ENCODE assay signal across 8 mouse cellular contexts in the genomic region with DNA sequence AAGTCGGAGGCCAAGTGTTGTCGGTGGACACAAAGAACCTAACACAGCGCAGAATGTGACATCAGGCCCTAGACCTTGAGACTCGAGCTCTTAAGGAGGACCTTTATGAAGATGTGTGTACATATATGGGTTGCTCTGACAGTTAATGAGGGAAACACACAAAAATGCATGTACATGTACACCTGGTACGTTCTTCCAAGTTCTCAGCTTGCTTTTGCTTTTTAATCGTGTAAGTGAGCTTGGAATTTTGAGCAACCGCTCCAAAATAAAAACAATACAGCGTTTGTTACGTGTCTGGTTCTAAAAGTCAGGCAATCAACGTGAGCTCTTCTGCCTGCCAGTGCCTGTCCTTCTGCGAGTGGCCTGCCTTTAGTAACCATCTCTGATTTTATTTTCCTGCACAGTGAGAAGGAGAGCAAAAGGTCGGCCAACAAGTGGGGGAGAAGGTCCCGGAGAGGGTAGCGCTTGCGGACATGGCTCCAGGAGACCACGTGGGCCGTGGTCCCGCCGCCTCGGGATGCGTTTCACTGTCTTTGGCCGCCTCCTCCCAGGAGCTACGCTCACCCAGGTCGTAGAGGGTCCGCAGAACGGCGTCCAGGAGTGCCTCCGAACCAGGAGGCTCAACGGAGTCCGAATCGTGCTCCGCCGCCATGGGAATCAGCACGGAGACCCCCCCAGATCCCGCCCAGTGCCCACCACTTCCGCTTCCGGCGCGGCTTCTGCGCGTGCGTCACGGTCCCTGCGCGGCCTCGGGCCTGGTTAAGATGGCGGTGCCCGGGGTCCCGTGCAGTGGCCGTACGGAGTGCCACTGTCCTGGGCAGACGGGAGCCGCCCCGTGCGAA. TPM values are rescaled to one million over a fixed set of nuclear protein-coding genes. Genes with fewer than 3 reads are reported as not detected.
DNase-seq lines count a peak whose midpoint lies in the region; ATAC-seq and TF ChIP-seq lines count a peak whose summit lies in the region.

Gnpat (plus strand) TSS at position 713 of the 842 bp plus-strand sequence.
2810004N23Rik (minus strand) TSS at position 800 of the 842 bp plus-strand sequence.

- no peaks in the 10 kb centered on the region for H3K27me3 ChIP-seq in MEL (ENCODE audit: control insufficient read depth in 1 of 2, insufficient read depth in 2 of 2, low read length in 2 of 2)
- no peaks in the 10 kb centered on the region for H3K27me3 ChIP-seq in cerebellum, adult 2 months (ENCODE audit: control insufficient read depth, insufficient read depth, low read length)
- no peaks in the 10 kb centered on the region for H3K27me3 ChIP-seq in lung, embryonic 16.5 days (ENCODE audit: control insufficient read depth, insufficient read depth, low read depth, low read length)

- no peak for TF ChIP-seq CTCF in MEL (IDR thresholded peaks at IDR 0.05 in 2 of 3, conservative IDR thresholded peaks at IDR 0.05 in 1 of 3; ENCODE audit: control insufficient read depth in 1 of 3, insufficient read depth in 1 of 3, low read depth in 2 of 3, low read length in 3 of 3, poor library complexity in 1 of 3, severe bottlenecking in 1 of 3)
- no peak for TF ChIP-seq CTCF in cerebellum, adult 2 months (IDR thresholded peaks at IDR 0.05; ENCODE audit: borderline replicate concordance, insufficient read depth, low read depth, low read length)

- ATAC-seq in hematopoietic stem cell, adult 5-6 weeks (replicated peaks in 1 of 2; ENCODE audit: insufficient read depth in 1 of 2, low FRiP score in 2 of 2, low TSS enrichment in 1 of 2, low read depth in 1 of 2, poor library complexity in 2 of 2, severe bottlenecking in 2 of 2), result peak; percentile 65 to 86
- ATAC-seq in lung, embryonic 16.5 days (ENCODE audit: low read depth), result peak; percentile 99

- peaks cover 4 to 45% of the 10 kb centered on the region in 2 experiments; a peak in 3 of 4 replicates for H3K36me3 ChIP-seq in MEL (ENCODE audit: control insufficient read depth in 1 of 2, insufficient read depth in 2 of 2, low read length in 2 of 2)
- peaks cover 16% of the 10 kb centered on the region for H3K36me3 ChIP-seq in lung, embryonic 16.5 days (ENCODE audit: control insufficient read depth, insufficient read depth, low read length)

- DNase-seq in MEL (ENCODE audit: low read depth, low spot score), result peak; percentile 94
- DNase-seq in cerebellum, adult 2 months, result peak; percentile 90 to 96
- peak; percentile 91 for DNase-seq in forelimb bud, embryonic 11.5 days (ENCODE audit: low read depth, low spot score)
- peak; percentile 82 for DNase-seq in layer of hippocampus, adult 9-10 months (ENCODE audit: low spot score)
- DNase-seq in ovary, postnatal 10 days (ENCODE audit: low spot score), result peak; percentile 97
- DNase-seq in thymus, postnatal 10 days (ENCODE audit: low spot score in 2 of 2), result peak; percentile 87 to 96

- peaks cover 69% of the 10 kb centered on the region for H3K79me2 ChIP-seq in MEL (ENCODE audit: control insufficient read depth, insufficient read depth, low read length, poor library complexity)

- peak within 1 kb of the TSS; percentile 89 for H3K4me2 ChIP-seq in lung, embryonic 16.5 days (ENCODE audit: low read depth, low read length)

- H3K4me3 ChIP-seq in MEL (ENCODE audit: control insufficient read depth in 1 of 2, insufficient read depth in 1 of 2, low read depth in 2 of 2, low read length in 2 of 2), result peak within 1 kb of the TSS; percentile 81 to 96
- H3K4me3 ChIP-seq in cerebellum, adult 2 months (replicated peaks; ENCODE audit: insufficient read depth, low read depth, low read length), result peak within 1 kb of the TSS; percentile 92
- peak within 1 kb of the TSS; percentile 97 for H3K4me3 ChIP-seq in lung, embryonic 16.5 days (ENCODE audit: low read length)

- peak within 1 kb of the TSS; percentile 74 for H3K27ac ChIP-seq in MEL (ENCODE audit: control insufficient read depth, low read depth, low read length)
- peak within 1 kb of the TSS; percentile 81 for H3K27ac ChIP-seq in cerebellum, adult 2 months (ENCODE audit: insufficient read depth, low read length)
- H3K27ac ChIP-seq in lung, embryonic 16.5 days (ENCODE audit: low read length), result peak within 1 kb of the TSS; percentile 95

- peak within 1 kb of the TSS; percentile 97 for H3K9ac ChIP-seq in MEL (ENCODE audit: control insufficient read depth, low read depth, low read length, poor library complexity, severe bottlenecking)
- H3K9ac ChIP-seq in lung, embryonic 16.5 days (ENCODE audit: low read length), result peak within 1 kb of the TSS; percentile 99

- H3K9me3 ChIP-seq in MEL (replicated peaks; ENCODE audit: insufficient read depth, low read length), result no peaks in the 10 kb centered on the region
- H3K9me3 ChIP-seq in lung, embryonic 16.5 days (ENCODE audit: control insufficient read depth, low read length), result no peaks in the 10 kb centered on the region

- peak; percentile 95 to 96 for TF ChIP-seq POLR2A in MEL (IDR thresholded peaks at IDR 0.05; ENCODE audit: control insufficient read depth in 1 of 2, insufficient read depth in 1 of 2, low read depth in 1 of 2, low read length in 2 of 2, poor library complexity in 1 of 2)
- peak; percentile 89 for TF ChIP-seq POLR2A in cerebellum, adult 2 months (IDR thresholded peaks at IDR 0.05; ENCODE audit: borderline replicate concordance, insufficient read depth, low read length)

- 0 out of 4 replicates have a peak, but pooled peaks of 1 of the 2 experiments have one; percentile 17 for TF ChIP-seq EP300 in MEL (IDR thresholded peaks at IDR 0.05; ENCODE audit: low read depth in 1 of 2, low read length in 2 of 2)

- TF ChIP-seq RAD21 in MEL (IDR thresholded peaks at IDR 0.05; ENCODE audit: low read depth, low read length), result no peak

- peaks cover 26 to 39% of the 10 kb centered on the region in 2 experiments for H3K4me1 ChIP-seq in MEL (ENCODE audit: control insufficient read depth in 1 of 2, insufficient read depth in 2 of 2, low read length in 2 of 2)
- peaks cover 5% of the 10 kb centered on the region for H3K4me1 ChIP-seq in cerebellum, adult 2 months (ENCODE audit: control insufficient read depth, insufficient read depth, low read length)
- H3K4me1 ChIP-seq in lung, embryonic 16.5 days (replicated peaks; ENCODE audit: control insufficient read depth, insufficient read depth, low read length), result peaks cover 24% of the 10 kb centered on the region

- WGBS in cerebellum, adult 2 months, result 1% methylated on average over 55 of the region's 55 CpGs
- under 1% methylated on average over 54 of the region's 55 CpGs for WGBS in lung, embryonic 16.5 days

TF ChIP-seq in MEL, 35 proteins besides CTCF, POLR2A, EP300 and RAD21:
- TF ChIP-seq UBTF (IDR thresholded peaks at IDR 0.05; ENCODE audit: borderline replicate concordance, insufficient read depth, low read depth, low read length) (no peak), MAZ (IDR thresholded peaks at IDR 0.05; ENCODE audit: low read depth, low read length) (peak; percentile 36; the same call in 1 of the 2 replicates), USF1 (IDR thresholded peaks at IDR 0.05; ENCODE audit: low read depth, low read length) (peak; percentile 84), MXI1 (IDR thresholded peaks at IDR 0.05; ENCODE audit: low read depth, low read length) (peak; percentile 97), ZMIZ1 (IDR thresholded peaks at IDR 0.05; ENCODE audit: low read depth, low read length) (0 out of 2 replicates have a peak, but pooled peaks have one; percentile 88), POLR2AphosphoS2 (IDR thresholded peaks at IDR 0.05; ENCODE audit: low read length) (peak; percentile 75), MAX (IDR thresholded peaks at IDR 0.05; ENCODE audit: low read length) (peak; percentile 91), KAT2A (conservative IDR thresholded peaks at IDR 0.05; ENCODE audit: low read depth, low read length) (peak; percentile 59; the same call in 1 of the 2 replicates), TBP (IDR thresholded peaks at IDR 0.05; ENCODE audit: low read depth, low read length) (no peak; the same call in 1 of the 2 replicates), ELF1 (IDR thresholded peaks at IDR 0.05; ENCODE audit: low read depth, low read length) (peak; percentile 90), CHD2 (IDR thresholded peaks at IDR 0.05; ENCODE audit: low read length) (no peak), MYC (IDR thresholded peaks at IDR 0.05; ENCODE audit: low read depth, low read length) (peak; percentile 95), POLR2AphosphoS5 (IDR thresholded peaks at IDR 0.05; ENCODE audit: borderline replicate concordance, low read depth, low read length) (no peak), BHLHE40 (IDR thresholded peaks at IDR 0.05; ENCODE audit: borderline replicate concordance, low read depth, low read length) (peak; percentile 60; the same call in 1 of the 2 replicates), ZC3H11A (IDR thresholded peaks at IDR 0.05; ENCODE audit: low read depth, low read length) (no peak), HCFC1 (IDR thresholded peaks at IDR 0.05; ENCODE audit: low read depth, low read length) (peak; percentile 89), E2F4 (IDR thresholded peaks at IDR 0.05; ENCODE audit: borderline replicate concordance, low read depth, low read length) (peak; percentile 43; the same call in 1 of the 2 replicates), NRF1 (IDR thresholded peaks at IDR 0.05; ENCODE audit: insufficient read depth, low read depth, low read length, poor library complexity, severe bottlenecking) (peak; percentile 79), NELFE (IDR thresholded peaks at IDR 0.05; ENCODE audit: low read depth, low read length) (peak; percentile 95), SIN3A (IDR thresholded peaks at IDR 0.05; ENCODE audit: low read length) (peak; percentile 85; the same call in 1 of the 2 replicates), TCF12 (IDR thresholded peaks at IDR 0.05; ENCODE audit: low read depth, low read length) (peak; percentile 80)

RNA-seq across cellular contexts. Expression of gene Gnpat, which starts in this region (rescaled TPM):
- total RNA-seq in MEL (2012; rRNA removed), result 74.3 and 86.8 TPM in 2 replicates
- 100 to 1,000 TPM; 117 to 637 TPM for polyA plus RNA-seq in MEL (2012; ENCODE audit: insufficient read depth in 1 of 2, insufficient read length in 2 of 2, low read depth in 1 of 2, low replicate concordance in 2 of 2, missing spikeins in 1 of 2)
- 98.3 and 100 TPM in 2 replicates for polyA plus RNA-seq in cerebellum, adult 2 months (2012; rRNA removed)
- total RNA-seq in hematopoietic stem cell, adult 5-6 weeks (2017), result 93.0 and 109 TPM in 2 replicates
- polyA plus RNA-seq in lung, embryonic 16.5 days (2015; fragmentation: Nextera tagmentation; extraction: Ambion mirVana), result 97.5 and 99.0 TPM in 2 replicates

RNA-seq across cellular contexts. Expression of gene 2810004N23Rik, which starts in this region (rescaled TPM):
- 57.5 and 64.0 TPM in 2 replicates for total RNA-seq in MEL (2012; rRNA removed)
- 10 to 100 TPM; 54.8 to 68.9 TPM for polyA plus RNA-seq in MEL (2012; ENCODE audit: insufficient read depth in 1 of 2, insufficient read length in 2 of 2, low read depth in 1 of 2, low replicate concordance in 2 of 2, missing spikeins in 1 of 2)
- 15.0 and 15.7 TPM in 2 replicates for polyA plus RNA-seq in cerebellum, adult 2 months (2012; rRNA removed)
- 56.6 and 60.8 TPM in 2 replicates for total RNA-seq in hematopoietic stem cell, adult 5-6 weeks (2017)
- polyA plus RNA-seq in lung, embryonic 16.5 days (2015; fragmentation: Nextera tagmentation; extraction: Ambion mirVana), result 39.5 and 42.7 TPM in 2 replicates

Comparison
In these comparisons a context has a peak if more than half of its experiments do, and no peak if none do; other contexts are left out.
1. Peak in every context shown above with its lines: DNase-seq, ATAC-seq, H3K4me3 ChIP-seq and H3K27ac ChIP-seq.